Mouse (Mus musculus) heart, embryonic 12.5 days (tissue): Measurements from ENCODE around the gene Myh3. TPM values are rescaled to one million over a fixed set of nuclear protein-coding genes. Genes with fewer than 3 reads are reported as not detected.
A peak's percentile ranks its signal among the peaks of the same experiment; 100 is the strongest.

Experiments
- ATAC-seq: fragments of 200-750 bp; cut with Nextera tagmentation; 2 replicates; pipeline ENCODE4 v1.8.0; 2017; ENCODE audit warnings: moderate TSS enrichment, moderate library complexity; ENCODE audit not compliant: insufficient number of reproducible peaks, low FRiP score
- H3K27ac ChIP-seq: fragments of 300-500 bp; sonication (generic); 2 replicates; pipeline ENCODE4 v1.5.1; 2016; ENCODE audit warnings: mild to moderate bottlenecking, moderate library complexity; ENCODE audit not compliant: poor library complexity, severe bottlenecking
- H3K27me3 ChIP-seq: fragments of 300-500 bp; sonication (generic); replicated peaks from 2 replicates; pipeline ENCODE4 v1.6.1; 2016; ENCODE audit warnings: mild to moderate bottlenecking, moderate library complexity
- H3K36me3 ChIP-seq: fragments of 300-500 bp; sonication (generic); 2 replicates; pipeline ENCODE4 v1.6.1; 2016; ENCODE audit warnings: mild to moderate bottlenecking, moderate library complexity
- H3K4me1 ChIP-seq: fragments of 300-500 bp; sonication (generic); replicated peaks from 2 replicates; pipeline ENCODE4 v1.6.1; 2016; ENCODE audit warnings: mild to moderate bottlenecking
- H3K4me2 ChIP-seq: fragments of 300-500 bp; sonication (generic); 2 replicates; pipeline ENCODE4 v1.6.1; 2016; ENCODE audit warnings: mild to moderate bottlenecking, moderate library complexity
- H3K4me3 ChIP-seq: fragments of 300-500 bp; sonication (generic); 2 replicates; pipeline ENCODE4 v1.5.1; 2016; ENCODE audit warnings: mild to moderate bottlenecking
- H3K9ac ChIP-seq: fragments of 300-500 bp; sonication (generic); 2 replicates; pipeline ENCODE4 v1.6.1; 2016; ENCODE audit warnings: mild to moderate bottlenecking, moderate library complexity
- H3K9me3 ChIP-seq: fragments of 300-500 bp; sonication (generic); replicated peaks from 2 replicates; pipeline ENCODE4 v1.6.1; 2016; ENCODE audit warnings: mild to moderate bottlenecking, moderate library complexity
- WGBS: fragments of 180-500 bp; shearing (Covaris S2); methylation state at CpG from one replicate; pipeline ENCODE4 v1.1.7; 2016; 5-methylcytosine and 5-hydroxymethylcytosine counted together
- polyA plus RNA-seq: library from polyadenylated mRNA; unstranded; fragments of >200 nt; fragmentation: Nextera tagmentation; extraction: Ambion mirVana; gene quantifications from 2 replicates; pipeline ENCODE4 v1.2.1, GENCODE M21; 2016

The Myh3 gene
- polyA plus RNA-seq, 1 experiment from 2014 or later: 0.47 TPM

DNA sequence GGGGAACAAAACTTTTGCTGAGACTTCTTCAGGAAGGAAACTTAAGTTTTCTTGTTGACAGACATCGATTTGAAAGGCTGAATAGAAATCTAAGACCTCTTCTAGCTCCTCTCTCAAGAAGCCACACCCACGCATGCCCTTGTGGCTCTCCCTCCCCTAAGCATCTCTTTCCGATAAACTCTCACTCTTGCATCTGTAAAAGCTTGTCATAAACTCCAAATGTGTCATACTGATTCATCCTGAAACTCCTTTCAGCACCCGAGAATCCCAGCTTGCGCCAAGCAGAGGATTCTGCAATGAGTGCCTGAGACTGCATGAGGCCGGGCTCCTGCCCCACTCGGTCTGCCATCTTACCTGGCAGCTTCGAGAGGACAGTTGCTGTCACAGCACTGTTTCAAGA lies 29.6 kb upstream of the Myh3 start:
- Histone ChIP-seq H3K27me3 (no peaks in the 10 kb centered on the region), H3K4me2 (no peak overlapping the region), H3K4me3 (no peak overlapping the region), H3K27ac (no peak overlapping the region), H3K4me1 (peaks cover 11% of the 10 kb centered on the region), H3K9me3 (no peaks in the 10 kb centered on the region), H3K9ac (no peak overlapping the region), H3K36me3 (peaks cover 22% of the 10 kb centered on the region)
- WGBS: 85% methylated on average over 8 of the region's 8 CpGs
- ATAC-seq: no peak

- WGBS: 98% methylated on average over 3 of the region's 3 CpGs
- Histone ChIP-seq H3K4me2 (no peak overlapping the region), H3K9me3 (no peaks in the 10 kb centered on the region), H3K4me3 (no peak overlapping the region), H3K27me3 (no peaks in the 10 kb centered on the region), H3K36me3 (peaks cover 25% of the 10 kb centered on the region), H3K4me1 (peaks cover 17% of the 10 kb centered on the region), H3K9ac (no peak overlapping the region), H3K27ac (no peak overlapping the region)
- ATAC-seq: no peak
Measured at GRCm38 (mm10) chr11:67049256-67049655, 28.8 kb upstream of the Myh3 start.

GRCm38 (mm10) chr11:67051676-67052320 lies 26.3 kb upstream of the Myh3 start:
- WGBS: 11% methylated on average over 16 of the region's 16 CpGs
- H3K9me3 ChIP-seq: no peaks in the 10 kb centered on the region
- H3K36me3 ChIP-seq: peaks cover 32% of the 10 kb centered on the region
- H3K27ac ChIP-seq: peak overlapping the region; percentile 82
- peak overlapping the region; percentile 78 for H3K4me2 ChIP-seq
- H3K27me3 ChIP-seq: no peaks in the 10 kb centered on the region
- H3K9ac ChIP-seq: peak overlapping the region; percentile 87
- H3K4me3 ChIP-seq: peak overlapping the region; percentile 82
- peaks cover 17% of the 10 kb centered on the region for H3K4me1 ChIP-seq
- peak; percentile 68; the same call in 1 of the 2 replicates for ATAC-seq

GRCm38 (mm10) chr11:67052321-67052952 lies 25.7 kb upstream of the Myh3 start, which contains the start of the genes Adprm and Sco1:
TSS of gene Adprm (minus strand) at chr11:67052594.
TSS of gene Sco1 (plus strand) at chr11:67052670.
- peaks cover 17% of the 10 kb centered on the region for H3K4me1 ChIP-seq
- H3K4me2 ChIP-seq: peak within 1 kb of the TSS; percentile 78
- no peaks in the 10 kb centered on the region for H3K9me3 ChIP-seq
- peak; percentile 94 for ATAC-seq
- no peaks in the 10 kb centered on the region for H3K27me3 ChIP-seq
- H3K27ac ChIP-seq: peak within 1 kb of the TSS; percentile 82
- peak within 1 kb of the TSS; percentile 87 for H3K9ac ChIP-seq
- under 1% methylated on average over 50 of the region's 50 CpGs for WGBS
- peaks cover 37% of the 10 kb centered on the region for H3K36me3 ChIP-seq
- peak within 1 kb of the TSS; percentile 82 for H3K4me3 ChIP-seq

DNA sequence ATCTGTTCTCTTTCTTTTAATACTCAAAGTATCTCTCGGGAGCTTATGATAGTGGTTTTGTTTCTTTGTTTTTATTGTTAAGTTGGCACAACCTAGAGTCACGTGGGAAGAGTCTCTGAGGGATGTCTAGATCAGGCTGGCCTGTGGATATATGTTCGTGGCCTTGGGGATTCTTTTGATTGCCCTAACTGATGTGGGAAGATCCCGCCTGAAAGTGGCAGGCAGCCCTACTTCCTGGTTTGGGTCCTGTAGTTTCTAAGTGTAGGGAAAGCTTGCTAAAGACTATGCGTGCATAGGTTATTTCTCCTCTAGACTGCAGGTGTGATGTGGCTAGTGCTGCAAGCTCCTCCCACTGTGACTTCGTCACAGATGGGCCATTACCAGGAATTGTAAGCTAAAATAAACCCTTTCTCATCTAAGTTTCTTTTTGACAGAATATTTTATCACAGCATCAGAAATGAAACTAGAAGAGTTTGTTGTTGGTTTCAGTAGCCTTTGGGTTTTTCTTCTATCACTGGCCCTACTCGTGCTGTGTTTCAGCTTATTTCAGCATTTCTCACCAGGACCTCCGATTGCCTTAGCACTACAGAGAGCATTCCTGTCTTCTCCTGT lies 23.2 kb upstream of the Myh3 start:
- Histone ChIP-seq H3K27me3 (no peaks in the 10 kb centered on the region), H3K36me3 (peaks cover 53% of the 10 kb centered on the region), H3K27ac (no peak overlapping the region), H3K4me3 (no peak overlapping the region), H3K4me2 (no peak overlapping the region), H3K9me3 (no peaks in the 10 kb centered on the region), H3K4me1 (peaks cover 15% of the 10 kb centered on the region), H3K9ac (no peak overlapping the region)
- ATAC-seq: no peak
- 89% methylated on average over 8 of the region's 8 CpGs for WGBS

- peaks cover 82% of the 10 kb centered on the region for H3K36me3 ChIP-seq
- no peaks in the 10 kb centered on the region for H3K9me3 ChIP-seq
- 93% methylated on average over 2 of the region's 2 CpGs for WGBS
- ATAC-seq: no peak
- H3K27me3 ChIP-seq: no peaks in the 10 kb centered on the region
- no peak overlapping the region for H3K27ac ChIP-seq
- H3K9ac ChIP-seq: no peak overlapping the region
- H3K4me2 ChIP-seq: no peak overlapping the region
- no peak overlapping the region for H3K4me3 ChIP-seq
- H3K4me1 ChIP-seq: no peaks in the 10 kb centered on the region
Measured at GRCm38 (mm10) chr11:67061311-67061710, 16.8 kb upstream of the Myh3 start.

- Histone ChIP-seq H3K36me3 (peaks cover 79% of the 10 kb centered on the region), H3K27me3 (no peaks in the 10 kb centered on the region)
- no peak for ATAC-seq
Measured at GRCm38 (mm10) chr11:67062726-67063125, 15.4 kb upstream of the Myh3 start.

DNA sequence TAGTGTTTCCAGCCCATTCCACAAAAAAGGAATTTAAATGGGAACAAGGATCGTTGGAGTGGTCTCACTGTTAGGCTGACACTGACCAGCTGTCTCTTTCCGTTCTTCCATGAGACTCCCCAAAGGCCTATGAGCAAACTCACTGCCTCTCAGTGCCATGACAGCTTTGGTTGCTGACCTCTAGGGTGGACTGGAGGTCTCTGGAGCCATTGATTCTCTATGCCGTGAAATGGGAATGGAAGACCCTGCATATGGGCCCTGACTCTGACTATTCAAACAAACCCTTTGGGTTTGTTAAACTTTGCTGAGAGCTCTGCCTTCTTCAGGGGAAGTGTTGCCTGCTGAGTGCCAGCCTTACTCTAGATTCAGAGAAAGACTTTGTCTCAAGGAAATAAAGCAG lies 10.4 kb upstream of the Myh3 start:
- ATAC-seq: no peak
- H3K36me3 ChIP-seq: peaks cover 39% of the 10 kb centered on the region
- no peaks in the 10 kb centered on the region for H3K9me3 ChIP-seq
- H3K9ac ChIP-seq: no peak overlapping the region
- H3K4me2 ChIP-seq: no peak overlapping the region
- H3K4me1 ChIP-seq: peaks cover 7% of the 10 kb centered on the region; the same call in 1 of the 2 replicates
- no peak overlapping the region for H3K4me3 ChIP-seq
- WGBS: 86% methylated on average over 3 of the region's 3 CpGs
- no peaks in the 10 kb centered on the region for H3K27me3 ChIP-seq
- no peak overlapping the region for H3K27ac ChIP-seq

More at GRCm38 (mm10) chr11:67062726-67063125, 15.4 kb upstream of the Myh3 start:
- 77% methylated on average over 3 of the region's 3 CpGs for WGBS
- no peaks in the 10 kb centered on the region for H3K4me1 ChIP-seq
- no peaks in the 10 kb centered on the region for H3K9me3 ChIP-seq
- no peak overlapping the region for H3K4me3 ChIP-seq
- no peak overlapping the region for H3K9ac ChIP-seq
- H3K27ac ChIP-seq: no peak overlapping the region
- no peak overlapping the region for H3K4me2 ChIP-seq

GRCm38 (mm10) chr11:67072615-67073130 lies 5.4 kb upstream of the Myh3 start:
- Histone ChIP-seq H3K9me3 (no peaks in the 10 kb centered on the region), H3K27me3 (no peaks in the 10 kb centered on the region), H3K4me3 (no peak overlapping the region), H3K4me2 (no peak overlapping the region), H3K36me3 (no peaks in the 10 kb centered on the region), H3K9ac (no peak overlapping the region), H3K27ac (no peak overlapping the region), H3K4me1 (peaks cover 11% of the 10 kb centered on the region)
- ATAC-seq: no peak
- 37% methylated on average over 15 of the region's 15 CpGs for WGBS

GRCm38 (mm10) chr11:67075036-67075435 lies 3.1 kb upstream of the Myh3 start:
- no peak overlapping the region for H3K4me2 ChIP-seq
- H3K9me3 ChIP-seq: no peaks in the 10 kb centered on the region
- H3K27ac ChIP-seq: no peak overlapping the region
- ATAC-seq: no peak
- WGBS: 37% methylated on average over 3 of the region's 3 CpGs
- H3K36me3 ChIP-seq: no peaks in the 10 kb centered on the region
- H3K4me3 ChIP-seq: no peak overlapping the region
- no peak overlapping the region for H3K9ac ChIP-seq
- peaks cover 4% of the 10 kb centered on the region for H3K4me1 ChIP-seq
- H3K27me3 ChIP-seq: peaks cover 13% of the 10 kb centered on the region; the same call in 1 of the 2 replicates

- peaks cover 16% of the 10 kb centered on the region for H3K4me1 ChIP-seq
- no peak overlapping the region for H3K4me3 ChIP-seq
- H3K36me3 ChIP-seq: no peaks in the 10 kb centered on the region
- no peaks in the 10 kb centered on the region for H3K9me3 ChIP-seq
- WGBS: 83% methylated on average over 5 of the region's 5 CpGs
- no peak overlapping the region for H3K9ac ChIP-seq
- ATAC-seq: no peak
- H3K27me3 ChIP-seq: peaks cover 17% of the 10 kb centered on the region; the same call in 1 of the 2 replicates
- H3K27ac ChIP-seq: no peak overlapping the region
- no peak overlapping the region for H3K4me2 ChIP-seq
Measured at GRCm38 (mm10) chr11:67076781-67077180, 1.3 kb upstream of the Myh3 start.
